Mouse (Mus musculus) myocyte (in vitro differentiated cells): ENCODE measurements around the gene Maco1. TPM values are rescaled to one million over a fixed set of nuclear protein-coding genes. Genes with fewer than 3 reads are reported as not detected.

Source experiments
- H3K27me3 ChIP-seq: one replicate; pipeline ENCODE4 v1.6.1; 2011; ENCODE audit not compliant: control insufficient read depth, insufficient read depth, insufficient read length
- H3K36me3 ChIP-seq: one replicate; pipeline ENCODE4 v1.6.1; 2011; ENCODE audit not compliant: control insufficient read depth, insufficient read depth
- H3K4me2 ChIP-seq: one replicate; pipeline ENCODE4 v1.6.1; 2011; ENCODE audit warnings: low read depth, control low read depth
- H3K4me3 ChIP-seq: one replicate; pipeline ENCODE4 v1.5.1; 2011; ENCODE audit warnings: mild to moderate bottlenecking, control low read depth, moderate library complexity
- H3K79me2 ChIP-seq: one replicate; pipeline ENCODE4 v1.6.1; 2011; ENCODE audit not compliant: control insufficient read depth, insufficient read depth
- H3ac ChIP-seq: one replicate; pipeline ENCODE4 v1.6.1; 2011; ENCODE audit not compliant: control insufficient read depth, insufficient read length
- CEBPB ChIP-seq: IDR thresholded peaks from 2 replicates; pipeline ENCODE4 v1.6.1; 2011; ENCODE audit warnings: mild to moderate bottlenecking, moderate library complexity; ENCODE audit not compliant: poor library complexity, insufficient read depth, severe bottlenecking
- E2F4 ChIP-seq: IDR thresholded peaks from one replicate; pipeline ENCODE4 v1.6.1; 2011; ENCODE audit warnings: mild to moderate bottlenecking, control low read depth, moderate library complexity; ENCODE audit not compliant: insufficient read depth
- MAX ChIP-seq: IDR thresholded peaks from one replicate; pipeline ENCODE4 v1.6.1; 2011; ENCODE audit warnings: low read depth, mild to moderate bottlenecking, control low read depth
- MYOD1 ChIP-seq, 3 experiments: IDR thresholded peaks; one replicate each; pipeline ENCODE4 v1.6.1; 2011; ENCODE audit warnings: control low read depth in 2 of 3, low read depth in 2 of 3, mild to moderate bottlenecking in 2 of 3, moderate library complexity in 1 of 3; ENCODE audit not compliant: insufficient read length in 2 of 3, control insufficient read depth in 1 of 3
- MYOG ChIP-seq, 3 experiments: IDR thresholded peaks; one replicate each; pipeline ENCODE4 v1.6.1; 2011; ENCODE audit warnings: control low read depth in 2 of 3, low read depth in 2 of 3, mild to moderate bottlenecking in 2 of 3; ENCODE audit not compliant: insufficient read length in 2 of 3, control insufficient read depth in 1 of 3, insufficient read depth in 1 of 3
- POLR2A ChIP-seq: IDR thresholded peaks from one replicate; pipeline ENCODE4 v1.6.1; 2011; ENCODE audit warnings: low read depth, mild to moderate bottlenecking, control low read depth, moderate library complexity; ENCODE audit not compliant: insufficient read length
- POLR2AphosphoS2 ChIP-seq: IDR thresholded peaks from one replicate; pipeline ENCODE4 v1.6.1; 2011; ENCODE audit warnings: low read depth, control low read depth; ENCODE audit not compliant: insufficient read length
- REST ChIP-seq: IDR thresholded peaks from one replicate; pipeline ENCODE4 v1.6.1; 2011; ENCODE audit warnings: mild to moderate bottlenecking, control low read depth, moderate library complexity; ENCODE audit not compliant: insufficient read depth, insufficient read length
- SRF ChIP-seq: IDR thresholded peaks from one replicate; pipeline ENCODE4 v1.6.1; 2011; ENCODE audit warnings: low read depth; ENCODE audit not compliant: control insufficient read depth, insufficient read length
- TCF12 ChIP-seq: IDR thresholded peaks from one replicate; pipeline ENCODE4 v1.6.1; 2011; ENCODE audit warnings: mild to moderate bottlenecking, control low read depth; ENCODE audit not compliant: poor library complexity, insufficient read depth, severe bottlenecking
- TCF3 ChIP-seq: IDR thresholded peaks from one replicate; pipeline ENCODE4 v1.6.1; 2011; ENCODE audit warnings: low read depth, control low read depth; ENCODE audit not compliant: insufficient read length
- USF1 ChIP-seq: IDR thresholded peaks from one replicate; pipeline ENCODE4 v1.6.1; 2011; ENCODE audit warnings: low read depth, mild to moderate bottlenecking, control low read depth, moderate library complexity
- polyA plus RNA-seq: library from polyadenylated mRNA; unstranded; fragments of >200 nt; fragmentation: generic; extraction: Trizol; gene quantifications from one replicate; pipeline ENCODE4 v1.2.1, GENCODE M21; 2012; ENCODE audit warnings: missing spikeins

Maco1 gene
- polyA plus RNA-seq, 1 experiment: 19.6 TPM

GRCm38 (mm10) chr4:134766904-134767425 lies 86.2 kb downstream of the Maco1 start:
- H3K4me3 ChIP-seq: peak overlapping the region; percentile 86
- H3K36me3 ChIP-seq: no peaks in the 10 kb centered on the region
- H3K79me2 ChIP-seq: peaks cover 48% of the 10 kb centered on the region
- H3K4me2 ChIP-seq: peak overlapping the region; percentile 68
- TF ChIP-seq TCF12: no peak
- TF ChIP-seq MYOG (IDR thresholded peaks at IDR 0.05; ENCODE audit: control insufficient read depth in 1 of 3, insufficient read depth in 1 of 3, insufficient read length in 2 of 3, low read depth in 2 of 3): peak in 1 of 3 experiments; percentile 61
- no peak for TF ChIP-seq USF1
- peak; percentile 30 for TF ChIP-seq POLR2A
- TF ChIP-seq TCF3: no peak
- no peak for TF ChIP-seq REST
- TF ChIP-seq MAX: no peak
- TF ChIP-seq CEBPB: no peak
- no peak for TF ChIP-seq POLR2AphosphoS2
- TF ChIP-seq MYOD1 (IDR thresholded peaks at IDR 0.05; ENCODE audit: control insufficient read depth in 1 of 3, insufficient read length in 2 of 3, low read depth in 2 of 3): no peak
- no peak for TF ChIP-seq E2F4
- no peaks in the 10 kb centered on the region for H3K27me3 ChIP-seq
- peak overlapping the region; percentile 54 for H3ac ChIP-seq

- H3K4me3 ChIP-seq: peak overlapping the region; percentile 86
- TF ChIP-seq POLR2A (no peak), E2F4 (no peak), SRF (no peak)
- peak overlapping the region; percentile 68 for H3K4me2 ChIP-seq
- no peaks in the 10 kb centered on the region for H3K36me3 ChIP-seq
- no peaks in the 10 kb centered on the region for H3K27me3 ChIP-seq
- no peak overlapping the region for H3ac ChIP-seq
- peaks cover 55% of the 10 kb centered on the region for H3K79me2 ChIP-seq
Observed at GRCm38 (mm10) chr4:134766277-134766676, 86.9 kb downstream of the Maco1 start.

- Histone ChIP-seq H3K27me3 (no peaks in the 10 kb centered on the region), H3K36me3 (no peaks in the 10 kb centered on the region), H3K4me3 (no peak overlapping the region), H3K4me2 (no peak overlapping the region), H3ac (no peak overlapping the region), H3K79me2 (peaks cover 72% of the 10 kb centered on the region)
- TF ChIP-seq SRF: no peak
- no peak for TF ChIP-seq POLR2AphosphoS2
- no peak for TF ChIP-seq USF1
- TF ChIP-seq CEBPB: no peak
- no peak for TF ChIP-seq POLR2A
- TF ChIP-seq MYOD1 (IDR thresholded peaks at IDR 0.05; ENCODE audit: control insufficient read depth in 1 of 3, insufficient read length in 2 of 3, low read depth in 2 of 3): no peak
- TF ChIP-seq E2F4: no peak
- no peak for TF ChIP-seq MYOG (IDR thresholded peaks at IDR 0.05; ENCODE audit: control insufficient read depth in 1 of 3, insufficient read depth in 1 of 3, insufficient read length in 2 of 3, low read depth in 2 of 3)
- no peak for TF ChIP-seq MAX
- no peak for TF ChIP-seq TCF12
- no peak for TF ChIP-seq TCF3
- no peak for TF ChIP-seq REST
Observed at GRCm38 (mm10) chr4:134764333-134764732, 88.8 kb downstream of the Maco1 start.

GRCm38 (mm10) chr4:134762360-134762759 lies 90.8 kb downstream of the Maco1 start:
- peak overlapping the region; percentile 21 for H3K4me2 ChIP-seq
- no peak overlapping the region for H3K4me3 ChIP-seq
- no peaks in the 10 kb centered on the region for H3K36me3 ChIP-seq
- no peaks in the 10 kb centered on the region for H3K27me3 ChIP-seq
- peaks cover 82% of the 10 kb centered on the region for H3K79me2 ChIP-seq
- no peak overlapping the region for H3ac ChIP-seq
- no peak for TF ChIP-seq TCF3
- TF ChIP-seq TCF12: no peak
- no peak for TF ChIP-seq MAX
- no peak for TF ChIP-seq CEBPB
- TF ChIP-seq MYOG (IDR thresholded peaks at IDR 0.05; ENCODE audit: control insufficient read depth in 1 of 3, insufficient read depth in 1 of 3, insufficient read length in 2 of 3, low read depth in 2 of 3): no peak
- TF ChIP-seq USF1: no peak
- TF ChIP-seq POLR2A: no peak
- TF ChIP-seq SRF: no peak
- no peak for TF ChIP-seq E2F4
- no peak for TF ChIP-seq MYOD1 (IDR thresholded peaks at IDR 0.05; ENCODE audit: control insufficient read depth in 1 of 3, insufficient read length in 2 of 3, low read depth in 2 of 3)
- no peak for TF ChIP-seq REST
- TF ChIP-seq POLR2AphosphoS2: no peak

GRCm38 (mm10) chr4:134760793-134761201 lies 92.3 kb downstream of the Maco1 start:
- TF ChIP-seq SRF: no peak
- no peak for TF ChIP-seq MAX
- TF ChIP-seq TCF3: no peak
- no peak for TF ChIP-seq REST
- no peak for TF ChIP-seq POLR2AphosphoS2
- Histone ChIP-seq H3ac (no peak overlapping the region), H3K4me3 (no peak overlapping the region), H3K79me2 (peaks cover 69% of the 10 kb centered on the region), H3K36me3 (no peaks in the 10 kb centered on the region), H3K4me2 (peak overlapping the region; percentile 66), H3K27me3 (no peaks in the 10 kb centered on the region)
